In genomic region chr6:88898534-88899048, GRCm38 (mm10) we compare ENCODE assay signal across 1 mouse cellular context.
TF ChIP-seq lines count a peak whose summit lies in the region.

Gene Mcm2, minus strand, starts transcription at chr6:88898780.

TF ChIP-seq in CH12.LX, 34 proteins besides CTCF, POLR2A, EP300 and RAD21 (continued from another document):
- TF ChIP-seq JUN (IDR thresholded peaks at IDR 0.05; ENCODE audit: insufficient read depth, low read depth, low read length) (no peak), SIN3A (IDR thresholded peaks at IDR 0.05; ENCODE audit: low read length) (peak; percentile 99), JUND (conservative IDR thresholded peaks at IDR 0.05; ENCODE audit: low read depth, low read length) (no peak), MXI1 (IDR thresholded peaks at IDR 0.05; ENCODE audit: low read depth, low read length) (peak; percentile 96), UBTF (IDR thresholded peaks at IDR 0.05; ENCODE audit: low read depth, low read length) (no peak), CHD2 (IDR thresholded peaks at IDR 0.05; ENCODE audit: low read length) (no peak), SMC3 (IDR thresholded peaks at IDR 0.05; ENCODE audit: low read depth, low read length) (no peak), MAZ (IDR thresholded peaks at IDR 0.05; ENCODE audit: low read depth, low read length) (no peak), NRF1 (IDR thresholded peaks at IDR 0.05; ENCODE audit: low read depth, low read length) (peak; percentile 29; the same call in 1 of the 2 replicates), GABPA (IDR thresholded peaks at IDR 0.05; ENCODE audit: insufficient replicate concordance, low read depth, low read length) (no peak), TCF12 (IDR thresholded peaks at IDR 0.05; ENCODE audit: low read depth, low read length) (peak; percentile 69), HCFC1 (IDR thresholded peaks at IDR 0.05; ENCODE audit: low read depth, low read length) (no peak; the same call in 1 of the 2 replicates)
